Mouse (Mus musculus): ENCODE measurements around the gene Spic. TPM values are rescaled to one million over a fixed set of nuclear protein-coding genes. Genes with fewer than 3 reads are reported as not detected.
"Not testable (repeated sequence)": the region's sequence is repeated elsewhere in the genome, so short reads cannot be mapped to it uniquely, and the experiment has no call there.

Gene Spic
- total and polyA plus RNA-seq, 2 experiments from 2014 or later: 0.11 TPM; not detected in 1

GRCm38 (mm10) chr10:88672825-88673224 lies 12.0 kb downstream of the Spic start:
- Histone ChIP-seq H3K4me1 (ENCODE audit: control insufficient read depth, insufficient read depth) (no peaks in the 10 kb centered on the region), H3K4me2 (ENCODE audit: low read depth, low read length) (no peak overlapping the region), H3K27me3 (ENCODE audit: control insufficient read depth, insufficient read depth, low read length) (no peaks in the 10 kb centered on the region), H3K27ac (ENCODE audit: low read depth) (no peak overlapping the region), H3K4me3 (ENCODE audit: low read depth, low read length) (no peak overlapping the region), H3K36me3 (replicated peaks; ENCODE audit: control insufficient read depth, insufficient read depth, low read length) (no peaks in the 10 kb centered on the region), H3K9me3 (replicated peaks; ENCODE audit: control insufficient read depth, low read length) (no peaks in the 10 kb centered on the region), H3K9ac (replicated peaks; ENCODE audit: low read depth, low read length) (no peak overlapping the region)
- WGBS: 78% methylated on average over 7 of the region's 7 CpGs
- DNase-seq (ENCODE audit: low spot score) (no peak), ATAC-seq (ENCODE audit: insufficient read depth, low read depth) (no peak)
- TF ChIP-seq CTCF (IDR thresholded peaks at IDR 0.05; ENCODE audit: low read depth) (no peak), EP300 (IDR thresholded peaks at IDR 0.05; ENCODE audit: low read depth) (no peak)

DNA sequence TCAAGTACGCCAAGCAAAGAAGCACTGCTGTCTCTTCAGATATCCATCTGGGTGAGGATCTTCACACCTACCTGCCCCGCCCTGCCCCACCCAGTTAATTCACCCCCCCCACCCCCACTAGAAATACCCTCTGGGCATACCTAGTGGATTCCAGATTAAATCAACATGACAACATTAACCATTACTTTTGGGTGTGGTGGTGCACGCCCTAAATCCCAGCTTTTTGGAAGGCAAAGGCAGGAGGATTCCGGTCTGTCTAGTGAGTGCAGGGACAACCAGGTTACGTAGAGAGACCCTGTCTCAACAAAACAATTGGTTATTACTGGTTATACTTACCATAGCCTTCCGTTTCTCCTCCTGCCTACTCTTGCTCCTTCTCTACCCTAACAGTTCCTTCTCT lies 12.7 kb downstream of the Spic start:
- Histone ChIP-seq H3K36me3 (replicated peaks; ENCODE audit: control insufficient read depth, insufficient read depth, low read length) (no peaks in the 10 kb centered on the region), H3K27ac (ENCODE audit: low read depth) (no peak overlapping the region), H3K27me3 (ENCODE audit: control insufficient read depth, insufficient read depth, low read length) (no peaks in the 10 kb centered on the region), H3K9me3 (replicated peaks; ENCODE audit: control insufficient read depth, low read length) (no peaks in the 10 kb centered on the region), H3K4me2 (ENCODE audit: low read depth, low read length) (no peak overlapping the region), H3K4me1 (ENCODE audit: control insufficient read depth, insufficient read depth) (no peaks in the 10 kb centered on the region), H3K4me3 (ENCODE audit: low read depth, low read length) (no peak overlapping the region), H3K9ac (replicated peaks; ENCODE audit: low read depth, low read length) (no peak overlapping the region)
- ATAC-seq (ENCODE audit: insufficient read depth, low read depth) (no peak), DNase-seq (ENCODE audit: low spot score) (no peak)
- 84% methylated on average over 6 of the region's 6 CpGs for WGBS
- no peak for TF ChIP-seq EP300 (IDR thresholded peaks at IDR 0.05; ENCODE audit: low read depth)
- TF ChIP-seq CTCF (IDR thresholded peaks at IDR 0.05; ENCODE audit: low read depth): no peak

GRCm38 (mm10) chr10:88669719-88670118 lies 15.1 kb downstream of the Spic start:
- TF ChIP-seq EP300 (IDR thresholded peaks at IDR 0.05; ENCODE audit: low read depth) (no peak), CTCF (IDR thresholded peaks at IDR 0.05; ENCODE audit: low read depth) (peak; percentile 71)
- Histone ChIP-seq H3K4me2 (ENCODE audit: low read depth, low read length) (no peak overlapping the region), H3K9ac (replicated peaks; ENCODE audit: low read depth, low read length) (no peak overlapping the region), H3K27ac (ENCODE audit: low read depth) (no peak overlapping the region), H3K9me3 (replicated peaks; ENCODE audit: control insufficient read depth, low read length) (no peaks in the 10 kb centered on the region), H3K27me3 (ENCODE audit: control insufficient read depth, insufficient read depth, low read length) (no peaks in the 10 kb centered on the region), H3K36me3 (replicated peaks; ENCODE audit: control insufficient read depth, insufficient read depth, low read length) (no peaks in the 10 kb centered on the region), H3K4me3 (ENCODE audit: low read depth, low read length) (no peak overlapping the region), H3K4me1 (ENCODE audit: control insufficient read depth, insufficient read depth) (no peaks in the 10 kb centered on the region)
- ATAC-seq (ENCODE audit: insufficient read depth, low read depth) (no peak), DNase-seq (ENCODE audit: low spot score) (peak; percentile 17)
- 23% methylated on average over 1 of the region's 1 CpGs for whole genome bisulfite sequencing

GRCm38 (mm10) chr10:88663856-88664255 lies 21.0 kb downstream of the Spic start:
- not testable (repeated sequence) for H3K4me3 ChIP-seq (ENCODE audit: low read depth, low read length); H3K27ac ChIP-seq (ENCODE audit: low read depth); H3K9me3 ChIP-seq (replicated peaks; ENCODE audit: control insufficient read depth, low read length); H3K4me1 ChIP-seq (ENCODE audit: control insufficient read depth, insufficient read depth); H3K36me3 ChIP-seq (replicated peaks; ENCODE audit: control insufficient read depth, insufficient read depth, low read length); ATAC-seq (ENCODE audit: insufficient read depth, low read depth); H3K9ac ChIP-seq (replicated peaks; ENCODE audit: low read depth, low read length); H3K27me3 ChIP-seq (ENCODE audit: control insufficient read depth, insufficient read depth, low read length); H3K4me2 ChIP-seq (ENCODE audit: low read depth, low read length); DNase-seq (ENCODE audit: low spot score)

GRCm38 (mm10) chr10:88658918-88659317 lies 25.9 kb downstream of the Spic start:
- H3K9ac ChIP-seq (replicated peaks; ENCODE audit: low read depth, low read length): no peak overlapping the region
- no peaks in the 10 kb centered on the region for H3K36me3 ChIP-seq (replicated peaks; ENCODE audit: control insufficient read depth, insufficient read depth, low read length)
- no peaks in the 10 kb centered on the region for H3K4me1 ChIP-seq (ENCODE audit: control insufficient read depth, insufficient read depth)
- no peak overlapping the region for H3K4me3 ChIP-seq (ENCODE audit: low read depth, low read length)
- TF ChIP-seq CTCF (IDR thresholded peaks at IDR 0.05; ENCODE audit: low read depth): no peak
- no peak for TF ChIP-seq EP300 (IDR thresholded peaks at IDR 0.05; ENCODE audit: low read depth)
- H3K4me2 ChIP-seq (ENCODE audit: low read depth, low read length): no peak overlapping the region
- no peaks in the 10 kb centered on the region for H3K27me3 ChIP-seq (ENCODE audit: control insufficient read depth, insufficient read depth, low read length)
- ATAC-seq (ENCODE audit: insufficient read depth, low read depth): no peak
- DNase-seq (ENCODE audit: low spot score): no peak
- H3K27ac ChIP-seq (ENCODE audit: low read depth): no peak overlapping the region
- no peaks in the 10 kb centered on the region for H3K9me3 ChIP-seq (replicated peaks; ENCODE audit: control insufficient read depth, low read length)
- WGBS: 74% methylated on average over 4 of the region's 4 CpGs

DNA sequence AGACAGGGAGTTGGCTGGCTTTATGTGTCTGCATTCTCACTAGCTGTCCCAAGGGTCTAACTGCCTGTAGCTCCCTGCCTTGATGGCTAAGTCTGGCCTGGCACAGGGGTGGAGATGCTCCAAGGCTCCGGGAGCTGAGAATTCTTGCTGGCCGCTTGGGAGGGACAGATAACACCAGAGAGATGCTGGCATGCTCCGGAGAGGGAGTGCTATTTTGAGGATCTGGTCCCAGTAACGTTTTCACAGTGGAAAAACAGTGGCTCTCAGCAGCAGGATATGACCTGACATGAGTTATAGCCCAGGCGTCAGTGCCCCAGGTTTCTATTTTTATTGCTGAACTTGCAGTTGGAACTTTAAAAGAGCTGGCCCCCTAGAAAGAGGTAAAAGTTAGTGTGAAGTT lies 39.4 kb downstream of the Spic start:
- no peak overlapping the region for H3K9ac ChIP-seq (replicated peaks; ENCODE audit: low read depth, low read length)
- no peak overlapping the region for H3K4me3 ChIP-seq (ENCODE audit: low read depth, low read length)
- H3K4me2 ChIP-seq (ENCODE audit: low read depth, low read length): no peak overlapping the region
- DNase-seq (ENCODE audit: low spot score) (peak; percentile 55), ATAC-seq (ENCODE audit: insufficient read depth, low read depth) (peak; percentile 53)
- H3K27ac ChIP-seq (ENCODE audit: low read depth): peak overlapping the region; percentile 51; the same call in 1 of the 2 replicates
- TF ChIP-seq EP300 (IDR thresholded peaks at IDR 0.05; ENCODE audit: low read depth) (no peak), CTCF (IDR thresholded peaks at IDR 0.05; ENCODE audit: low read depth) (no peak)
- no peaks in the 10 kb centered on the region for H3K27me3 ChIP-seq (ENCODE audit: control insufficient read depth, insufficient read depth, low read length)
- WGBS: 5% methylated on average over 5 of the region's 5 CpGs
- H3K4me1 ChIP-seq (ENCODE audit: control insufficient read depth, insufficient read depth): peaks cover 4% of the 10 kb centered on the region; the same call in 1 of the 2 replicates
- H3K9me3 ChIP-seq (replicated peaks; ENCODE audit: control insufficient read depth, low read length): 0 out of 2 replicates have a peak, but pooled peaks cover 2% of the 10 kb centered on the region
- no peaks in the 10 kb centered on the region for H3K36me3 ChIP-seq (replicated peaks; ENCODE audit: control insufficient read depth, insufficient read depth, low read length)

Data from heart, postnatal 0 days (tissue).